Mouse (Mus musculus) lung, postnatal 0 days (tissue): ENCODE results near the gene Cirbp.

ENCODE experiments used
- CTCF ChIP-seq: IDR thresholded peaks from 2 replicates; pipeline ENCODE4 v1.5.1; 2016; ENCODE audit warnings: antibody characterized with exemption, mild to moderate bottlenecking
- EP300 ChIP-seq: IDR thresholded peaks from 2 replicates; pipeline ENCODE4 v1.6.1; 2016; ENCODE audit warnings: antibody characterized with exemption, mild to moderate bottlenecking, control low read depth

DNA sequence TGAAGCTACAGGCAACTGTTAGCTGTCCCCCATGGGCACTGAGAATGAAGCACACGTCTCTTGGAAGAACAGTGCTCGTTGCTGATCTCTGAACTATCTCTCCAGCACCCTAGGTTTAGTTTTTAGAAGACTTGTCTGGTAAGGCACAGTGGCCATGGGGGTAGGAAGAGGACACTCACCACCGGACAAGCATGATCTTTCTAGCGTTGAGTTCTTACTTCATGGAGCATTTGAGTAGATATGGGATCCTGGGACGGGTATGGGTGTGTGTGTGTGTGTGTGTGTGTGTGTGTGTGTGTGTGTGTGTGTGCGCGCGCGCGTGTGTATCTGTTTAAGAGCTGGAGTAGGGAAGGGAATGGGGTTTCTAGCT, 25.1 kb upstream of the Cirbp start, which contains the start of gene Cbarp:
- no peak for TF ChIP-seq CTCF
- TF ChIP-seq EP300, result no peak
